Mouse (Mus musculus): ENCODE results near the gene Ppp1r11. TPM values are rescaled to one million over a fixed set of nuclear protein-coding genes. Genes with fewer than 3 reads are reported as not detected.

Ppp1r11 gene
- total RNA-seq, 4 experiments from 2014 or later: 107 to 144 (median 137) TPM

DNA sequence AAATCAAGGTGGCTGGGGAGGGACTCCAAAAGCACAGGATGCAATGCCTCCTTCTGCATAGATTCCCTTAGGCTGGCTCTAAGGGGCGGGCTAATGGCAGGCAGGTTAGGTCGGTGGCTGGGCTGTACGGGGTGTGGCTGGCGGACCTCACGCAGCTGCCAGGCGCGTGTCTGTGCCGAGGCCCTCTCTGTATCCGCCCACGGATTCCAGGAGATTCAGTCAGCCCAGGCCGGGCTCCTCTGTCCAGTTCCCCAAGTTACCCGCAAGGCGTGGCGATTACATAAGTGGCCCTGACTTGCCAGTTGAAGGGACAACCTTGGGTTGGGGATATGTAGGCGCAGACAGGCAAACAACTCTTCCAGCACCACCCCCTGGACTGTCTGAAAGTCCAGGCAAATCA lies 31.3 kb downstream of the Ppp1r11 start:
- DNase-seq (ENCODE audit: low spot score in 2 of 2): no peak

DNA sequence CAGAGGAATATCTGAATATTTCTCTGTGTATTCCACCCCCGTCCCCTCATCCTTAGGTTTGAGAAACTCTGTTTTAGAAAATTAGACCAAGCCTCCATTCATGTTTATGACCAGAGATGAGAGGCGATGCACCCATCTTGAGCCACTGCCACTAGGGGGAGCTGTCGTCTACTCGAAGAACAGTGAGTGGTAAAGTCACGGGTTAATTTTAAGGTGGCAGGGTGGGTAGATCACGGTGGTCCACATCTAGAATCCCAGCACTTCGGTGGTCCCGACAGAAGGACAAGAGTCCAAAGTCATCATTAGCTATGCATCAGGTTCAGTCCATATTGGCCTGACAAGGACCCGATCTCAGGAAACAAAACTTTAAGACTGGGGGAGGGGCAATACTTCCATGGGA lies 36.5 kb downstream of the Ppp1r11 start:
- DNase-seq (ENCODE audit: low spot score in 2 of 2): peak in 1 of 2 experiments; percentile 48

DNA sequence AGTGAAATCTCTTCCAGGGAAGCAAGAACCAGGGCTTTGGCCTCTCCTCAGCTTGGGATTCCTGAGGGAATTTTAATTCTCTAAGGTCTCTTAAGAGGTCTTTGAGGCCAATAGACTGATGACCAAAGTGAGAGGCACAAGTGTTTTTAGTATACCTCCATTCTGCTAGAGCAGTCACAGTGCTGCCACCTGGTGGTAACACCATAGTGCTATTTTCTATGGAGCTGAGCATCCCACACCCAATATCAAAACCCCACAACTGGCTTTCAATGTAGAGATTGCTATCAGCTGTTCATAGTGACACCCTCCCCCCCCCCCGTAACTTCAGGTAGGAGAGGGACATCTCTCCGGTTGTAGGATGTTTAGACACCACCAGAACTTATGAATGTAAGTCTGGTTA lies 37.4 kb downstream of the Ppp1r11 start:
- DNase-seq (ENCODE audit: low spot score in 2 of 2): peak; percentile 10 to 60

DNA sequence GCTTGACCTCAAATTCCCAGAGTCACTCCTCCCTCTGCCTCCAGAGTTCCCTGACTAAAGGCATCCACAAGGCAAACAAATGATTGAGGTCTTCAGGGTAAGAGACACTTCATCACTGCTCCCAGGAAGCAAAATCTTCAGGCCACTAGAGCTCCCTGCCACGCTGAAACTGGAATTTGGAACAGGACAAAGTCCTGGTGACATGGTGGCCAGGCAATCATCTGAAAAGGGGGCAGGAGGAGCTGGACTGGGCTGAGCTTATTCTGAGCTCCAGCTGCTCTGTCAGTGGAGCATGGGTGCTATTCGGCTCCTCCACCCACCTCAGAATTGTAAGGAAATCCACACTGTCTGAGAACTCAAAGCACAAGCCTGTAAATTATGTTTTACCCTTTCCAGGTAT lies 39.5 kb downstream of the Ppp1r11 start:
- DNase-seq (ENCODE audit: low spot score in 2 of 2): no peak

- no peak for DNase-seq (ENCODE audit: low spot score in 2 of 2)
Measured at GRCm38 (mm10) chr17:36909802-36910201, 41.7 kb downstream of the Ppp1r11 start.

DNA sequence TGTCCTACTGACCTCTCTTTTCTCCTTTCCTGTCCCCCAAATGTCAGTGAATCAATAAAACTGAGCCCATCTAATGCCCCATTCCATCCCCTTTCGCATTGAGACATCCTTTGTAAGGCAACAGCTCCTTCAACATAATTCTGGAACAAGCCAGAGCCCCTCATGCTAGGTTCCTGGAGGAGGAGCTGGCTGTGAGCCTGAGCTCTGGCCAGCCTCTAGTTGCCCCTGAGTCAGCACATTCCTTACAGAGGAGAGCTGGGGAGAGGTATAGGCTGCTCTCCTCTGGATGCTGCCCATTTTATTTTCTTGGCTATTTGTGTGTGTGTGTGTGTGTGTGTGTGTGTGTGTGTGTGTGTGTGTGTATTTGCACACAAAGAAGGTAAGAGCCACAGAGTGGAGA lies 43.3 kb downstream of the Ppp1r11 start:
- no peak for DNase-seq (ENCODE audit: low spot score in 2 of 2)

GRCm38 (mm10) chr17:36903651-36904050 lies 47.9 kb downstream of the Ppp1r11 start:
- no peak for DNase-seq (ENCODE audit: low spot score in 2 of 2)

DNA sequence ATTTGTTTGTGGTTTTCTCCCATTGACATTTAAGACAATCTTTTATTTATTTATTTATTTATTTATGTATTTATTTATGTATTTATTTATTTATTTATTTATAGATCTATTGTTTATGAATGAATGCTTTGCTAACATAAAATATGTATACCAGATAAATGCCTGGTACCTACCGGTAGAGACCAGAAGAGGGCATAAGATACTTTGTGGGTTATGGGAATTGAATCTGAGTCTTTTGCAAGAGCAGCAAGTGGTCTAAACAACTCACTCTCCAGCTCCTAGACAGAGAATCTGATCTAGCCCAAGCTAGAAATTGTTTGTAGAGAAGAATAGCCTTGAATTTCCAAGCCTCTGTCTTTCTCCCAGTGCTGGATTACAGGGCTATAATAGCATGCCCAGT lies 50.9 kb downstream of the Ppp1r11 start:
- no peak for DNase-seq (ENCODE audit: low spot score in 2 of 2)

- peak in 1 of 2 experiments; percentile 54 for DNase-seq (ENCODE audit: low spot score in 2 of 2)
Measured at GRCm38 (mm10) chr17:36900001-36900400, 51.5 kb downstream of the Ppp1r11 start.

- no peak for DNase-seq (ENCODE audit: low spot score in 2 of 2)
Measured at GRCm38 (mm10) chr17:36899376-36899775, 52.2 kb downstream of the Ppp1r11 start.

Other genes with a start within 250 kb of the Ppp1r11 start
- not detected for gene H2-M10.5, start 178.8 kb downstream of the Ppp1r11 start, total RNA-seq (2022)
- not detected for gene H2-M10.6, start 139.6 kb downstream of the Ppp1r11 start, total RNA-seq (2022)
- gene Trim26, start 114.6 kb downstream of the Ppp1r11 start, total RNA-seq (2022): 10 to 100 TPM; 23.1 to 26.2 (median 24.2) TPM
- under 1 TPM in 1 of 4 experiments, not detected in 3; 0.19 TPM for gene Trim15, start 84.5 kb downstream of the Ppp1r11 start, total RNA-seq (2022)
- not detected for gene Trim10, start 82.2 kb downstream of the Ppp1r11 start, total RNA-seq (2022)
- gene Trim40, start 61.6 kb downstream of the Ppp1r11 start, total RNA-seq (2022): under 1 TPM in 1 of 4 experiments, not detected in 3; 0.24 TPM
- gene Trim31, start 53.6 kb downstream of the Ppp1r11 start, total RNA-seq (2022): not detected
- gene Rnf39, start 8.8 kb downstream of the Ppp1r11 start, total RNA-seq (2022): 1 to 10 TPM; 5.6 to 8.0 (median 6.5) TPM
- gene Znrd1, start 6.8 kb upstream of the Ppp1r11 start, total RNA-seq (2022): 10 to 100 TPM; 23.9 to 39.6 (median 33.0) TPM
- gene Znrd1as, start 6.9 kb upstream of the Ppp1r11 start, total RNA-seq (2022): 1 to 10 TPM; 4.7 to 7.3 (median 6.6) TPM
- gene 2410137M14Rik, start 29.5 kb upstream of the Ppp1r11 start, total RNA-seq (2022): 1 to 10 TPM in 1 of 4 experiments, under 1 TPM in 2, not detected in 1; 0.86 to 1.3 (median 0.89) TPM
- gene H2-M5, start 37.8 kb upstream of the Ppp1r11 start, total RNA-seq (2022): 1 to 10 TPM in 2 of 4 experiments, under 1 TPM in 2; 0.44 to 1.6 (median 0.97) TPM
- 10 to 100 TPM in 1 of 4 experiments, 1 to 10 TPM in 3; 8.1 to 10.5 (median 9.0) TPM for gene Zfp57, start 49.4 kb upstream of the Ppp1r11 start, total RNA-seq (2022)
- 10 to 100 TPM; 52.5 to 55.9 (median 54.6) TPM for gene Mog, start 71.7 kb upstream of the Ppp1r11 start, total RNA-seq (2022)
- gene Gabbr1, start 94.2 kb upstream of the Ppp1r11 start, total RNA-seq (2022): 100 to 1,000 TPM; 662 to 748 (median 699) TPM
- not detected for gene Olfr90, start 136.8 kb upstream of the Ppp1r11 start, total RNA-seq (2022)
- gene Olfr91, start 146.5 kb upstream of the Ppp1r11 start, total RNA-seq (2022): not detected
- not detected for gene Olfr92, start 168.3 kb upstream of the Ppp1r11 start, total RNA-seq (2022)
- not detected for gene Olfr93, start 209.8 kb upstream of the Ppp1r11 start, total RNA-seq (2022)
- gene Ubd, start 242.2 kb upstream of the Ppp1r11 start, total RNA-seq (2022): not detected
- gene Olfr94, start 249.3 kb upstream of the Ppp1r11 start, total RNA-seq (2022): not detected